Mouse (Mus musculus): ENCODE data around the gene Sbk3.

Gene Sbk3

GRCm38 (mm10) chr7:4928323-4928722 is 42.6 kb downstream of the Sbk3 start:
- DNase-seq: no peak

- DNase-seq: no peak
Measured at GRCm38 (mm10) chr7:4927711-4928110, 43.3 kb downstream of the Sbk3 start.

DNA sequence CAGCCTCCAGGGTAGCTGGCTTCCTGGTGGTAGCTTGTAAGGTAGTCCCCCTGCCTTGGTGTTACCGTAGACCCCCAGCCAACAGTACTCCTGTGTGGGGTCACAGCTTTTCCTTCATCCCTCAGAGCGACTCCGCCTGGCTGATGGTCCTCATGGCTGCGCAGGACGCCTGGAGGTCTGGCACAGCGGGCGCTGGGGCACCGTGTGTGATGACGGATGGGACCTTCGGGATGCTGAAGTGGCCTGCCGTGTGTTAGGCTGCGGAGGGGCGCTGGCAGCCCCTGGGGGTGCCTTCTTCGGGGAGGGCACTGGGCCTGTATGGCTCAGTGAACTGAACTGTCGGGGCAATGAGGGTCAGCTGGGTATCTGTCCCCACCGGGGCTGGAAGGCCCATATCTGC is 44.1 kb downstream of the Sbk3 start:
- no peak for DNase-seq

GRCm38 (mm10) chr7:4925441-4926381 is 45.3 kb downstream of the Sbk3 start, which contains the start of gene Ssc5d:
TSS of gene Ssc5d (plus strand) at chr7:4925785.
- no peak for DNase-seq

GRCm38 (mm10) chr7:4924891-4925301 is 46.1 kb downstream of the Sbk3 start:
- DNase-seq: no peak

- DNase-seq: no peak
Measured at GRCm38 (mm10) chr7:4924483-4924882, 46.5 kb downstream of the Sbk3 start.

DNA sequence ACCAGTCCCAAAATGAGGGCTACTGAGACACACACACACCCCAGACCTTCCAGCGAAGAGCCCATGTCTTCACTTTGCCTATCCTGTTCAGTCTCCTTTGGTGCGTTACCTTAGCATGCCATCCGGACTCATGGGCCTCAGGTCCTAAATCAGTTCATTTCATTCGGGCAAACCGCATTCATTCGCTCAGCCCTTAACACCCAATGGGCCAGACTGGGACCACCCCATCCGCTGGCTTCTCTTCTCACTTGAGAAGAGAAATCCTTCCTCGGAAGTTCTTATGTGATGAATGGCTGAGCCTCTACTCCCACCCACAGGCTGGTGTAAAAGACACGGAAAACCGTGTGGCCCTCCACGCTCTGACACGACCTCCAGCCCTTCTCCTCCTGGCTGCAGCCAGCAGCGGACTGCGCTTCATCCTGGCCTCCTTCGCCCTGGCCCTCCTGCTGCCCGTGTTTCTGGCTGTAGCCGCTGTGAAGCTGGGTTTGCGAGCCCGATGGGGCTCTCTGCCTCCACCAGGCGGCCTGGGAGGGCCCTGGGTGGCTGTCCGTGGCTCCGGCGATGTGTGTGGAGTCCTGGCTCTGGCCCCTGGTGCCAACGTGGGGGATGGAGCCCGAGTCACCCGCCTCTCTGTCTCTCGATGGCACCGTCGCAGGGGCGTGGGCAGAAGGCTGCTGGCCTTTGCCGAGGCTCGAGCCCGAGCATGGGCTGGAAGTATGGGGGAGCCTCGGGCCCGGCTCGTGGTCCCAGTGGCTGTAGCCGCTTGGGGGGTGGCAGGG is 47.2 kb downstream of the Sbk3 start:
- peak; percentile 69 for DNase-seq

GRCm38 (mm10) chr7:4922931-4923565 is 47.9 kb downstream of the Sbk3 start:
- DNase-seq: peak; percentile 81

- peak; percentile 76 for DNase-seq
Measured at GRCm38 (mm10) chr7:4922508-4922907, 48.5 kb downstream of the Sbk3 start.

- no peak for DNase-seq
Measured at GRCm38 (mm10) chr7:4921824-4922482, 49.0 kb downstream of the Sbk3 start, which contains the start of gene Nat14. TSS of gene Nat14 (plus strand) at chr7:4922028.

- no peak for DNase-seq
Measured at GRCm38 (mm10) chr7:4920976-4921823, 49.8 kb downstream of the Sbk3 start.

DNA sequence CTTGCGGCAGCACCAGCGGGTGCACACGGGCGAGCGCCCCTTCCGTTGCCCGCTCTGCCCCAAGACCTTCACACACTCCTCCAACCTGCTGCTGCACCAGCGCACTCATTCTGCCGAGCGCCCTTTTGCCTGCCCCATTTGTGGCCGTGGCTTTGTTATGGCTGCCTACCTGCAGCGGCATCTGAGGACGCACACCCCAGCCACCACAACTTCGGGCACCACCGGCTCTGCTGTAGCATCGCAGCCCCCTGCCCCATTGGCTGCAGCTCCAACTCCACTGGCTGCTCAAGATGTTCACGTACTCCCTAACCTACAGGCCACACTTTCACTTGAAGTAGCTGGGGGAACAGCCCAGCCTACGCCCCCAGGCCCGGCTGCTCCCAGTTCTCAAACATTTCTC is 50.5 kb downstream of the Sbk3 start:
- DNase-seq: no peak

- no peak for DNase-seq
Measured at GRCm38 (mm10) chr7:4919971-4920370, 51.0 kb downstream of the Sbk3 start.

GRCm38 (mm10) chr7:4919096-4919495 is 51.9 kb downstream of the Sbk3 start:
- DNase-seq: no peak

GRCm38 (mm10) chr7:4918681-4919080 is 52.3 kb downstream of the Sbk3 start:
- no peak for DNase-seq

DNA sequence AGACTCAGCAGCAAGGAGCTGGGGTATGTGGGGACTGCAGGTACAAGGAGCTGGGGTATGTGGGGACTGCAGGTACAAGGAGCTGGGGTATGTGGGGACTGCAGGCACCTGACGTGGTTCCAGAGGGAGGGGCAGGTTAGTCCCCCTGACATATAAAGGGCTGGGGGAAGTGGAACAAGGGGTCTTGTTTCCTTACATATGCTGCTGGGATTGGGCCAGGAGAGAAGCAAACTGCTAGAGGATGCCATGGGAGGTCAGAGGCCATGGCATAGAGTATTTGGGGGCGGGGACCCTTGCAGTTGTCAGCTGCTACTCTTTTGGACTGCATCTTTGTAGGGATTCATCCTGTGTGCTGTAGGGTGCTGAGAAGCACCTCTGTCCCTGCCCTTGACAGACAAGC is 53.5 kb downstream of the Sbk3 start:
- no peak for DNase-seq

- peak; percentile 46 for DNase-seq
Measured at GRCm38 (mm10) chr7:4915669-4916416, 55.1 kb downstream of the Sbk3 start.

Data from cerebellum, adult 11 months (tissue).